Mouse (Mus musculus) intestine, embryonic 15.5 days (tissue): ENCODE measurements around the gene Zfp735. TPM values are rescaled to one million over a fixed set of nuclear protein-coding genes. Genes with fewer than 3 reads are reported as not detected.

Experiments used
- ATAC-seq: fragments of 200-750 bp; cut with Nextera tagmentation; 2 replicates; pipeline ENCODE4 v1.8.0; 2017; ENCODE audit warnings: moderate TSS enrichment, moderate library complexity
- H3K27ac ChIP-seq: fragments of 300-500 bp; sonication (generic); 2 replicates; pipeline ENCODE4 v1.5.1; 2015; ENCODE audit warnings: mild to moderate bottlenecking, inconsistent platforms
- H3K27me3 ChIP-seq: fragments of 300-500 bp; sonication (generic); replicated peaks from 2 replicates; pipeline ENCODE4 v1.6.1; 2015; ENCODE audit warnings: inconsistent platforms
- H3K36me3 ChIP-seq: fragments of 300-500 bp; sonication (generic); 2 replicates; pipeline ENCODE4 v1.6.1; 2015; ENCODE audit warnings: inconsistent platforms
- H3K4me1 ChIP-seq: fragments of 300-500 bp; sonication (generic); replicated peaks from 2 replicates; pipeline ENCODE4 v1.6.1; 2015; ENCODE audit warnings: inconsistent platforms
- H3K4me2 ChIP-seq: fragments of 300-500 bp; sonication (generic); replicated peaks from 2 replicates; pipeline ENCODE4 v1.6.1; 2015; ENCODE audit warnings: mild to moderate bottlenecking, inconsistent platforms
- H3K4me3 ChIP-seq: fragments of 300-500 bp; sonication (generic); replicated peaks from 2 replicates; pipeline ENCODE4 v1.5.1; 2015; ENCODE audit warnings: inconsistent platforms
- H3K9ac ChIP-seq: fragments of 300-500 bp; sonication (generic); 2 replicates; pipeline ENCODE4 v1.6.1; 2015; ENCODE audit warnings: inconsistent platforms
- H3K9me3 ChIP-seq: fragments of 300-500 bp; sonication (generic); 2 replicates; pipeline ENCODE4 v1.6.1; 2016; ENCODE audit warnings: inconsistent platforms
- WGBS: fragments of 180-500 bp; shearing (Covaris S2); methylation state at CpG from one replicate; pipeline ENCODE4 v1.1.7; 2015; 5-methylcytosine and 5-hydroxymethylcytosine counted together
- polyA plus RNA-seq: library from polyadenylated mRNA; unstranded; fragments of >200 nt; fragmentation: Nextera tagmentation; extraction: Ambion mirVana; gene quantifications from 2 replicates; pipeline ENCODE4 v1.2.1, GENCODE M21; 2015

Gene Zfp735
- polyA plus RNA-seq, result not detected in 2 replicates

DNA sequence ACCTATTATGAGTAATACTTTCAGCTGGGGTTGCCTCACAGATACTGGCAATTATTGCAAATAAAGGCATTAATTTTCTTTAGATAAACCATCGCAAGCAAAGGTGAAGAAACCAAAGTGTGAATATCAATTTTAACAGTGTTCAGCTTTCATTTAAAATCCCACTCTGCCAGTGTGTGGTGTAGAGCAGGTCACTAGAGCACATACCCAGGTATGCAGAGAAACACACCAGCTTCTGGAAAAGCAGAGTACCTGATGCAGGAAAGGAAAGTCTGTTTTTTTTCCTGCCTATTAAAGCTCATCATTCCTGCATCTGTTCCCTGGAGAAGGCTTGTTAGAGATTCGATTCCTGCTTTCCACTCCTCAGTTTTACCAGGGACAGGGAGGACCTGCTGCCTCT, at the start of gene Zfp735:
Zfp735 (plus strand) TSS at position 301 of the 400 bp plus-strand sequence.
- Histone ChIP-seq H3K4me2 (no peak within 1 kb of the TSS), H3K4me3 (no peak within 1 kb of the TSS), H3K36me3 (no peaks in the 10 kb centered on the region), H3K9ac (no peak within 1 kb of the TSS), H3K27ac (no peak within 1 kb of the TSS), H3K9me3 (no peaks in the 10 kb centered on the region), H3K4me1 (no peaks in the 10 kb centered on the region), H3K27me3 (no peaks in the 10 kb centered on the region)
- WGBS, result 75% methylated on average over 2 of the region's 2 CpGs
- ATAC-seq, result no peak

DNA sequence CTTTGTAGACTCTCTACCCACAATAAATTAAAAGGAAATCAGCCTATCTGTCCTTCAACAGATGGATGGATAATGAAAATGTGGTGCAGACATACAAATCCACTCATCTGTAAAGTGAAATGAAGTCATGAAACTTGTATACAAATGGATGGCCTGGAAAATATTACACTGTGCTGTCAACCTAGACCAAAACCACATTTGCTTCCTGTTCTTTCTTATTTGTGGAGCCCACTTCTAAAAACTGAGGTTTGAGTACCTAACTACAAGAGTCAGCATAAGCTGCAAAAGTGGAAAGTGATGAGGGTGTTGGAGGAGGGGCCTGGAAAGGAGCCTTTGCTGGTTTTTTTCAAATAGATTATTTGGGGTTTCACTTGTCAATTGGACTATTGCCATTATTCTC, 70.5 kb downstream of the Zfp735 start:
- Histone ChIP-seq H3K27ac (no peak overlapping the region), H3K9ac (no peak overlapping the region), H3K27me3 (no peaks in the 10 kb centered on the region), H3K4me3 (no peak overlapping the region), H3K36me3 (no peaks in the 10 kb centered on the region), H3K4me1 (no peaks in the 10 kb centered on the region), H3K4me2 (no peak overlapping the region), H3K9me3 (no peaks in the 10 kb centered on the region)
- ATAC-seq, result no peak

Other genes with a start within 250 kb of the Zfp735 start
- not detected in 2 replicates for gene Olfr380, start 231.3 kb upstream of the Zfp735 start, polyA plus RNA-seq
- not detected in 2 replicates for gene Olfr381, start 197.2 kb upstream of the Zfp735 start, polyA plus RNA-seq
- not detected in 2 replicates for gene Olfr382, start 171.6 kb upstream of the Zfp735 start, polyA plus RNA-seq
- not detected in 2 replicates for gene Olfr385, start 95.8 kb upstream of the Zfp735 start, polyA plus RNA-seq
- not detected in 2 replicates for gene Olfr384, start 90.2 kb upstream of the Zfp735 start, polyA plus RNA-seq
- gene Olfr389, start 91.9 kb downstream of the Zfp735 start, polyA plus RNA-seq, result not detected in 2 replicates
- not detected in 2 replicates for gene Olfr390, start 94.2 kb downstream of the Zfp735 start, polyA plus RNA-seq
- not detected in 2 replicates for gene Olfr391-ps, start 114.3 kb downstream of the Zfp735 start, polyA plus RNA-seq
- not detected in 2 replicates for gene Olfr392, start 128.3 kb downstream of the Zfp735 start, polyA plus RNA-seq
- not detected in 2 replicates for gene Olfr393, start 162.7 kb downstream of the Zfp735 start, polyA plus RNA-seq
- not detected in 2 replicates for gene Olfr394, start 202.0 kb downstream of the Zfp735 start, polyA plus RNA-seq
- not detected in 2 replicates for gene Olfr395, start 220.5 kb downstream of the Zfp735 start, polyA plus RNA-seq
- gene Olfr23, start 247.9 kb downstream of the Zfp735 start, polyA plus RNA-seq, result not detected in 2 replicates